Mouse (Mus musculus) Muller cell, postnatal 12 days (primary cell): ENCODE results near the gene 4931440F15Rik.
"Not testable (repeated sequence)": the region's sequence is repeated elsewhere in the genome, so short reads cannot be mapped to it uniquely, and the experiment has no call there.

Experiments
- DNase-seq: peaks from one replicate; pipeline ENCODE4 v3.0.0-alpha.2; 2015; ENCODE audit errors: inconsistent ontology term

Gene 4931440F15Rik

DNA sequence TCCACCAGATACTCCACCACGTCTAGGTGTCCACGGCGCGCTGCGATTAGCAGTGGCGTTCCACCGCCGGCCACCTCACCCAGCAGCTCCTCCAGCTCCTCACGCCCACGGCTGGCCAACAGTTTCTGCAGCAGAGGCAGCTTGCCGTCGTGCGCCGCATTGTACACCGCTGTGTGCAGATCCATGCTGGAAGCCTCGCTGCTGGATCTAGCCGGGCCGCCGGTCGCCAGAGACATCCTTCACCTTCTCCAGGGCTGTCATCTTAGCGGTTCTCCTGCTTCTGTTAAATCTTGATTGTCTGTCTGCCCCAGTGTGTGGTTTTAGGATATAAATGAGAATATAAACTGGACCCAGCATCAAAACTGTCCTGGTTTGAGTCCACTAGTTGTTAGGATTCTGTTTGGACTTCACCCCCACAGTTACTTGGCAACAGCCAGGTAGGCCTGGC, at the start of gene 4931440F15Rik:
4931440F15Rik (minus strand) TSS at position 398 of the 448 bp plus-strand sequence.
- DNase-seq, result not testable (repeated sequence)

DNA sequence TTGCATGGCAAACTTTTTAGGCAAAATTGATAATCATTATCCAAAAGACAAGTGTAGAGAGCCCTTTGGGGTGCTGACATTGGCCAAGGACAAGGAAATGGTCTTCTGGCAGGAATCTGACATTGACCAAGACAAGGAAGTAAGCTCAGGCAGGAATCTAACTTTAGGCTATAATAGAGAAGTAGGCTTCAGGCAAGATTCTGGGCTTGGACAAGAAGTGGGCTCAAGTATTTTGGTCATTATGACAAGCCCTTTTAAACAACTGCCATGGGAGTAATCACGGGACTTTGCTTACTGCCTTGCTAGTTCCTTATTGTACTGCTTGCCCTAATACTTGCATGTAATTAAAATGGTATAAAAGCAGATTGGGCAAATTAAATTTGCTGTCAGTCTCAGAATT, 49.3 kb upstream of the 4931440F15Rik start:
- not testable (repeated sequence) for DNase-seq

DNA sequence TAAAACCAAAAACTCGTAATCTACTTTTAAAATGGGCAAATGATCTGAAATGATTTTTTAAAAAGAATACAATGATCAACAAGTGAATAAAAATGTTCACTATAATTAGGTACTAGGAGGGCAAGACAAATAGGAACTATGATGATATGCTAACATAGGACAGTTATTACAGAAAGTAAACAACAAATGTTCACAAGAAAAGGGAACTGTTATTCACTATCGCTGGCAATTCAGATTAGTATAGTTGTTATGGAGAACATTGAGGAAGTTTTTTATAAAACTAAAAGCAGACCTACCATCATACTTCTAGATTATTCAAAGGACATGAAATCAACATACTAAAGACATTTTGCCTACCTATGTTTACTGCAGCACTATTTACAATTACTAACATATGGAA, 44.7 kb upstream of the 4931440F15Rik start:
- no peak for DNase-seq

DNA sequence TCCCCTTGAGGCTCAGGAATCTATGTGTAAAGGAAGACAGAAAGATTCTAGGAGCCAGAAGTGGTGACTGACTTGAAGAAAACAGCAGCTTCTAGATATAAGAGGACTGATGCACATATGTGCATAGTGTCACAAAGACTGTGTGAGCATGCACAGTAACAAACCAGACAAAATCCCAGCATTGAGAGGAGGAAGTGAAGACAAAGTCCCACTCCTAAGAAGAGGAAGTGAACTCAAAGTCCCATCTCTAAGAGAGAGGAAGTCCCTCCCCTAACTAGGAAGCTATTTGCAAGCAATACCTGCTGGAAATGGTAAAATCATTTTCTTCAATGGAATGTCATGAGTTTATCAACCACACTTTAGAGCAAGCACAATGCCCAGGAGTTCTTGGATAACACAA, 38.8 kb upstream of the 4931440F15Rik start:
- DNase-seq, result no peak

DNA sequence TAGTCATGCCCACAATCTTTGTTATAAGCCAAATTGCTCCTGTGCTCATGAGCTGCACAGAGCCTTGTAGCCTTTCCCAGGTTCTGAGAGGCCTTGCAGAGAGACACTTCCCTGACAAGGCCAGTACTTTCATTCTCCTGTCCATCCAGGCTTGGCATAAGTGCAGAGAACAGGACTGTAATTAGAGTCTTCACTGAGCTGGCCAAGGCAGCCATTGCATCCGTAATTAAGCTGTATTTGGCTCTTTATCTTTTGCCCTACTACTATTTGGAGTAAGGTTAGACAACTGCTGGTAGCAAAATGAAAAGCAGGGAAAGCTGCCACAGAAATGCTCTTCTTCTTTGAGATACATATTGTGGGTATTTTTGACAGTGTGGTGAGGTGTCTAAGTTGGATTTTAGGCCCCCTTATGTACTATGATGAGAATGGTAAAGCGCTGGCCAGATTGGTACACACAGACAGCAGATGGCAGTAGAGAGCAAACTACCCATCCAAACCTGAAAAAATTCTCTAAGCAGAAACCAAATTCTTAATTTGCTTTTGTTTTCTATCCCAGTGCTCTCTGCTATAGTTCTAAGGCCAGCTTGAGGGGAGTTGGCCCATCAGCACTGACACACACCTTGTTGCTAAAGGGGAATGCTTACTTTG, 36.4 kb upstream of the 4931440F15Rik start:
- peak; percentile 53 for DNase-seq

DNA sequence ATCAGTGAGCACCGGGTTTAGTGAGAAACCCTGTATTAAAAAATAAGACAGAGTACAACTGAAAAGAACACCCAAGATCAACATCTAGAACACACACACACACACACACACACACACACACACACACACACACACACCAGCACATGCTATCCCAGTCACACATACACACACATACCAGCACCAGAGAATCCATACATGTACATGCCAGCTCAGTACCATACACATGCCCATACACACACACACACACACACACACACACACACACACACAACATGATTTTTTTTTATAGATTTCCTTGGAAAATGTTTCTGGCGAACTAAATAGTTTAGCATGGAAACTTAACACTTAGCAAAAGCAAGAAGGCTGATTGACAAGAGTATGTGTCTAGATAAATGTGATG, 35.6 kb upstream of the 4931440F15Rik start:
- DNase-seq, result no peak

DNA sequence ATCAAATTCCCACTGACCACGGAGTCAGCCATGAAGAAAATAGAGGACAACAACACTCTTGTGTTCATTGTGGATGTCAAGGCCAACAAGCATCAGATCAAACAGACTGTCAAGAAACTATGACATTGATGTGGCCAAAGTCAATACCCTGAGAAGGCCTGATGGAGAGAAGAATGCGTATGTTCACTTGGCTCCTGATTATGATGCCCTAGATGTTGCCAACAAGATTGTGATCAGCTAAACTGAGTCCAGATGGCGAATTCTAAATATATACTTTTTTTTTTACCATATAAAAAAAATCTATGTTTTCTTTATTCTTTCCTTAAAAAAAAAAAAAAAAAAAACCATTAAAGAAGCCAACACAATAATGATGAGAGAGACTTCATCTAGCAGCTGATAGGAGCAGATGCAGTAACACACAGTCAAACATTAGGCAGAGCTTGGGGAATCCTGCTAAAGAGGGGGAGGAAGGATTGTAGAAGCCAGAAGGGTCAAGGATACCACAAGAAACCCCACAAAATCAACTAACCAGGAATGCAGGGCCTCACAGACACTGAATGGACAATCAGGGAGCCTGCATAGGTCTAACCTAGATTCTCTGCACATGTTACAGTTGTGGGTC, 15.2 kb upstream of the 4931440F15Rik start:
- no peak for DNase-seq

DNA sequence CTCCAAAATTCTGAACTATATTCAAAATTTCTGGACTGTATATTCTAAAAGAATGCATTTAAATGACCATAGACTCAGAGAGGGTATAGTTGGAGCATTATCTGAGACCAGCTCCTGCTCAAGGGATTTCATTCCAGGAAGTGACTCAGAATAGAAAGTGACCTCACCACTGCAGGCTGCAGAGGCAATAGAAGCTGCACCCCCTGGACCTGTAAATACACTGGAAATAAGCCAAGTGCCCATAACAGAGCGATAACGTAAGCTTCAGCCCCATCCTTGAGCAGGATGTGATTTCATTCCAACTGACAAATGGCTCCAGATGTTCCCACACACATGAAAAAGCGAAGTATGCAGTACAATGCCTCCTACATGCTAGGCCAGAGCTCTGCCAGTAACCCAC, 14.3 kb upstream of the 4931440F15Rik start:
- DNase-seq, result peak; percentile 81

DNA sequence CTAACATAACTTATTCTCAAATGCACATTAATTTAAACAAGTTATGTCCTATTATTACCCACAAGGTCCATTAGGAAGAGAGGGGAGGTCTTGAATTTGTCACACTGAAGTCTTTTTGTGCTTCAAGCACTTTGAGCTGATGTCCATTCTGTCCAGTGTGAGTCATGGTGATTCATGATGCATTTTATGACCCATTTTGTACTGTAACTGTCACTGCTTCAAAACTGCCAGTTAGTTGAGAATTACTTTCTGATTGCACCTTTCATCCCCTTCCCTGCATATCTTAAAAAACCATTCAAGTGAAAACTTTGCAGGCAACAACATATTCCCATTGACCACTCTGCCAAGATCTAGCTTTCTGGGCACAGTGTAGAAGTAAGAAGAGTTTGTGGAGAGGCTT, 11.6 kb upstream of the 4931440F15Rik start:
- peak; percentile 67 for DNase-seq

DNA sequence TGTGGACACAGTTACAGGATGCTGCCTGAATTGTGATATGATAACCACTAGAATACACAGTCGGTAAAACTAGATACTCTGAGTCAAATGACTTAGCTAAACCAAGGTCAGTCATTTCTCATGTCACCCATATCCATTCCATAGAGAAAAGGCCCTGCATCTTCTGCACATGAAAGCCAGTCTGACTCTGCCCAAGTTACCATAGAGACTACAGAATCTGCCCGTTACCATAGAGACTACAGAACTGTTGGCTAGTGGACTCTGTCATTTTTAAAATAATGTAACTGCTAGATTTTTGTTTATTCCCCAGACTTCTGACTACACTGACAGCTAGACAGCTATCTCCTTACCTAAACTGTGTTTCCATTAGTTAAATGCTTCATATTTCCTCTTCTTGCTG, 2.3 kb upstream of the 4931440F15Rik start:
- DNase-seq, result no peak

DNA sequence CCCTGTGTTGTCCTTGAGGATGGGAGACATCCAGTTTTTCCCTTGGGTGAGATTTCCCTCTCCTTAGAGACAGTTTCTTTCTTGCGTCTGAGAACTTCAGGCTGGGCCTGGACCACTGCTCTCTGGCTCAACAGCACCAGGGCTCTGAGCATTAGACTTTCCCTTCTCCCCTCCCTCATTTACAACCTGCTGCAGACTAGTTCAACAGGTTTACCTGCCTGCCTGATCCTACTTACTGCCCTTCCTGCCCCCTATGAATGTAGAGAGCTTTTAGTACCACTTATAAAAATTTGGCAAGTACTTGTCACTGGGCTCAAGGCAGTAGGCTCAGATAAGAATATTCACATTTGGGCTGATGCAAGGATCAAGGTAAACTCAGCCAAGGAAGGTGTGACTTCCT, 533 bp upstream of the 4931440F15Rik start:
- no peak for DNase-seq

DNA sequence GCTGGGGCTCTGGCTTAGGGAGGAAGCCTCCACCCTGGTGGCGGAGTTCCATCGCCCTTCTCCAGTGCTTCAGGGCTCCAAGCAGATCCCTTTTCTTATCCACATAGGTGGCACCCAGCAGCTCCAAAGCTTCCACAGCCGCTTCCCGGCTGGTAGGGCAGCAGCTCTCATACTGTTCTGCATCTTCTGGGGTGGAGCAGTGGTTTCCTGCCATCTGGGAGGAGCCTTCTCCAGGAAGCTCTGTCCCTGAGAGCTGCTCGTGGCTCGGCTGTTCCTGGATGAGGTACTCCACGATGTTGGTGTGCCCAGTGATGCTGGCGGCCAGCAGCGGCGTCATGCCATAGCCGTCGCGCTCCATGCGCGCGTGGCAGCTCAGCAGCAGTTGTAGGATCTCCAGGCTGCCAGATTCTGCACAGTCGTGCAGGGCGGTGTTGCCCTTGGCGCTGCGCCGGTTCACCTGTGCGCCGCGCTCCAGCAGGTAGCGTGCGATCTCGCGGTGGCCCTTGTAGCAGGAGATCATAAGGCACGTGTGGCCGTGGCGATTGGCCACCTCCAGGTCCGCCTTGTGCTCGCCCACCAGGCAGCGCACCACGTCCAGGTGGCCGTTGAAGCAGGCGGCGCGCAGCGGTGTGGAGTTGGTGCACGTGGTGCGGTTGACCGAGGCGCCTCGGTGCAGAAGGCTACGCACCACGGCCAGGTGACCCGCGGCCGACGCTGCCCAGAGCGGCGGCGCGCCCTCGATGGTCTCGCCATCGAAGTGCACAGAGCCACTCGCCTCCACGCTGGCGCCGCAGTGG, 796 bp downstream of the 4931440F15Rik start:
- DNase-seq, result not testable (repeated sequence)

DNA sequence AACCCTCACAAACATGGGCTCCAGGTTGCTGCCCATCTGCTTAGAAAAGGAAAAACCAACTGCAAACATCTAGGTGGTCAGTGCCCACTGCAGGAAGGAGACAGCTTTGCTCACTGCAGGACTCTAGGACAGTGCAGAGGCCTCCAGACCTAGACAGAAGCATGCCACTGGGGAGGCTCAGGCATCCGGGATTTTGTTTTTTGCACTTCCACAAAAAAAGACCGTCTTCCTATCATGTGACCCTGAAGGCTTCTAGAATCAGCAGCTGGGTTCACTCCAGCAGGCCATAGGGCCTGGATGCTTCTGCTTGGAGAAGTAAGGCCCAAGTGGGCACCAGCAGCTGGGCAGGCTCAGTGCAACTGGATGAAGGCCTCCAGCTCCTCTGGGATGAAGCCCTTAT, 2.3 kb downstream of the 4931440F15Rik start:
- no peak for DNase-seq

DNA sequence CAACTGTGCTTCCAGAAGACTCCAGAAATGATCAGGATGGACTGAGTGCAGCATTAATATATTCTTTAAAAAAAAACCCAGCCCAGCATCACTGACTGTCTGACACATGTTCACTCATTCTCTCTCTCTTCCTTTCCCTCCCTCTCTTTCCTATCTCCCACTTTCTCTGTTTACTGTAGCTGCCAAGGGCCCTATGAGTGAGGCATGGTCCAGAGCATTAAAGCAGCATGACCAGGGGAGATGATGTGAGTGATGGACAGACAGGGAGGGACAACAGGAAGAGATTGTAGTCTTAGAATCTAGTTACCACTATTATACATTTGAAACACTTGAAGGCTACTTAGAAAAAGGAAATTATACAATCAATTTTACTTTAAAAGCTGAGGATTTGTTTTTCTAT, 9.8 kb downstream of the 4931440F15Rik start:
- DNase-seq, result no peak

DNA sequence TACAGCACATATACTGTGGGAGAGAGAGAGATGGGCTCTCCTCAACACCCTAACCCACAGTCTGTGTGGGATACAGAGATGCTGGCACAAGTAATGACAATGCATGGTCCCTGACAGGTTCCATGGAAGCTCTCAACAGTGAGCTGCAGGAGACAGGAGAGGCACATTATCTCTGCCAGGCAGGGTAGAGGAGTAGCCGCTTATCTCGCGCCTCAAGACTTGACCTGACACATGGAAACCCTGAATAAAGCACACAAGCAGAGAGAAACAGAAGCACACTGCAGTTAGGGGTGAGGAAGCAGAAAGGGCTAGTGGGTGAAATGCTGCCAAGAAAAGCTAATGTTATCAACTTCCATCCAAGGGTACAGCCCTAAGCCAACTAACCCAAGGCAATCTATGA, 10.2 kb downstream of the 4931440F15Rik start:
- no peak for DNase-seq

DNA sequence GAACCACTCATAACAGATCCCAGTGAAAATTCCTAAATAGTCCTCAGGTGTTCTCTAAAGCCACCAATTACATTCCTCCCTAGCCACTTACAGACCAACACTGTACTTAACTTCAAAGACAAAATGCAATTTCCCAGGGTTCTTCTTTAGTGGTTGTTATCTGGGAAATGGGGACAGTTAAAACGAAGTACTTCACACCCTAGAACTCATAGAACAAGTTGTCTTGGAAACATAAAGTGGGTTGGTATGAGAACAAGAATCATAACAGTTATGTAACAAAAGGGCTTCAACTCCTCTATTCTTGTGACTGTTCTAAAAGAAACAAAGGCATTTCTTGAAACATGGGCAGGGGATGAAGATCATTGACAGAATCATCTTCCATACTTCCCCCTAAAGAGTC, 12.2 kb downstream of the 4931440F15Rik start:
- DNase-seq, result no peak

DNA sequence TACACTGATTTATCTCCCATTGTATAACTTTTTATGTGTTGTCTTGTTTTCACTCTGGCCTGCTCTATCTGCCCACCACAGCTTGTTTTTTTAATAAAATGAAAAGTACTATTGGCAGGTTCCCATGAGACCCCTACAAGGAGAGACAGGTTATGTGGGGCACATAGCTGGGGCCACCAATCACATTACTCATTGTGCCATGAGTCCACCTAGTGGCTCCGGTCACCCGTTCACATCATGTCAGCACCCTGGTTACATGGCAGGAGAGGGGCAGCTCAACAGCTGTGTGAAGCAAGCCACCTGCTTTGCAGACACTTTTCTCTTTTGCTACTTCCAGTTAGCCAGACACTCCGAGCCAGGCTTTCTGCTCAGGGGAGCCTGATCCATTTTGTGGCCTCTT, 13.0 kb downstream of the 4931440F15Rik start:
- no peak for DNase-seq

DNA sequence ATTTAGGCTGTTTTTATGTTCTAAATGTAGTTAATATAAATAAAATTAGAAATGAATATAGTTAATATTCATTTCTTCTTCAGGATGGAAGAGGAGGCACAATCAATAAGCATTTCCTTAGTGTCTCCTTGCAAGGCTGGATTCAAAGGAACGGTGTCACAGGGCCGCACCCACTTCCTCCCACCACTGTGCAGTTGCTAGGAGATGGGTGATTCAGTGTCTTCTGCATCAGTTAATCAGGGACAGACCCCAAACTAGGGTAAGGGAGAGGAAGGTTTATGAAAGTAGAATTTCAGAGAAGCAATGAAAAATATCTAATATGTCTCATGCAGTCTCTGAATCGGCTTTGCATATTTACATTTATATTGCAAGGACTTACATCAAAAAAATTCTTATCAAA, 15.1 kb downstream of the 4931440F15Rik start:
- DNase-seq, result no peak

DNA sequence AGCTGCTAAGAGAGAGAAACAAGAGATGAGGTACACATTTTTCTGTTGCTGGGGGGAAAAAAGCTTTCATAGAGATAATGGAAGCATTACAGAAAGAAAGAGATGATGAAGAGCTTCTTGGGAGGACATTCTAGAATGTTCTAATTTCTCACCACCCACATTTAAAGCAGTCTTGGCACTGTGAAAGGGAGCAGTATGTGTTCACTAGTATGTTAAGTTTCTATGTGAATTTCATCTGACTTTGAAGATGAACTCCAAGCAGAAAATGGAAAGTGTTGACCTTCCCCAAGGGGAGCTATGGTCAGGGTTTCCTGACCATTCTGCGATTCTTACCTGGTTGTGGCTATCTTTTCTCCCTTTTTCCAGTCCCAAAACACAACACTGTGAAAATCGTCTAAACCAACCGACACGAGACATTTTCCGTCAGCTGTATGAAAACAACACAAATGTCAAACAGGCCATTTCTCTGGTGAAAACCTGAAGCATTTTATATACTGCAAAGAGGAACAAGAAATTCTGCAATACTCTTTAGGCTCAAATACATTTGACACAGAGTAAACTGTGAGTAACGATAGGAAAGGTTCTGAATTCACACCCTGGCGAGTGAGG, 16.4 kb downstream of the 4931440F15Rik start:
- no peak for DNase-seq

DNA sequence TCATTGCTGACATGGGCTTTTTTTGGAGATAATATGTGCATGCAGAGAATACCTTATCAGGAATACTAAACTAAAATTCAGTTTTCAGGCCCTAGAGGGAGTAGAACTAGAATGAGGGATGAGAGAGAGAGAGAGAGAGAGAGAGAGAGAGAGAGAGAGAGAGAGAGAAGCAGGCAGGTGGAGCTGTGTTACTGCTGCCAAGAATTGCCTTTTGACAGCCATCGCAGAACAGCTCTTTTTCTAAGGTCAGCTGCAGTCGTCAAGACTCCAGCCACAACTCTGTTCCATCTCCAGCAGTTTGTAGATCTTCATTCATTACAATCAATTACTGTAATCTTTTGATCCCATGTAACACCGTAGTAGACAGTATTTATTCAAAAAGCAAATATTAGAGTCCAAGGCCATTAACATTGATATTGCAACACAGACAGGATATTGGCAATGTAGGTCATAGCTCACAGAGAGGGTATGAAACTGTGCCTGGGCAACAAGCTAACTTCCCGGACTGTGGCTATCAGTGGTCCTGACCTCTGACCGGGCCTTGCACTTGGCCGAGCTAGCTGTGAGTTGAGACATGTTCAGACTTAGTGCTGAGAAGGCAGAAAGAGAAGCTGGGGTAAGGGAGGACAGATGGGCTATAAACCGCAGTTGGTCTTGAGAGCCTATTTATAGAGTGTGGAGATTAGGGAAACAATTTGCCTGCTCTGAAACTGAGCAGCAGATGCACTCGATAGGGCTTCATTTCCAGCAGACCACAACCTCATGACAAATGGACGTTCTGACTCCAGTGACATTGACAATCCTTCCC, 17.1 kb downstream of the 4931440F15Rik start:
- peak; percentile 20 for DNase-seq

DNA sequence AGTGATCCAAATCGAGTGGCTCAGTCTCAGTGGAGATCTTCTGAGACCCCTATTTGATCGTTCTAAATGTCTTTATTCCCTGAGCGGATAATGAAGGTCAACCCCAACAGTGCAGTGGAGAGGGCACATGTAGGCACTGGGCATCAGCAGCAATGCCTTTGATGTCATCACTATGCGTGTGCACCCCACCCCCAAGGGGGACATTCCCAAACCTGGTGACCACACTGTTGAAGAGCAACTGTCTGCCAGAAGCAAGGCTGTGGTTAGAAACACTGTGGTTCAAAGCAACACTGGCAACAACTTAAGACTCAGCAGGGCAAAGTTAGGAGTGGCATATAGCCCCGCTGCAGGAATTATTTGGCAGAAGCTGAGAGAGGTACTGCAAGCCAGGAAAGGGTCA, 18.1 kb downstream of the 4931440F15Rik start:
- no peak for DNase-seq
